Mouse (Mus musculus) lung, postnatal 0 days (tissue): ENCODE results near the gene Basp1. TPM values are rescaled to one million over a fixed set of nuclear protein-coding genes. Genes with fewer than 3 reads are reported as not detected.

Source experiments
- ATAC-seq: fragments of 200-750 bp; cut with Nextera tagmentation; 2 replicates; pipeline ENCODE4 v1.8.0; 2017; ENCODE audit warnings: moderate library complexity
- DNase-seq: peaks from one replicate; pipeline ENCODE4 v3.0.0-alpha.2; 2016; ENCODE audit warnings: low spot score
- H3K27ac ChIP-seq: fragments of 300-500 bp; sonication (generic); 2 replicates; pipeline ENCODE4 v1.5.1; 2014; ENCODE audit warnings: antibody characterized with exemption, mild to moderate bottlenecking, low read length, mixed read lengths
- H3K27me3 ChIP-seq: fragments of 300-500 bp; sonication (generic); replicated peaks from 2 replicates; pipeline ENCODE4 v1.6.1; 2014; ENCODE audit warnings: low read length, mixed read lengths; ENCODE audit not compliant: insufficient read depth
- H3K36me3 ChIP-seq: fragments of 300-500 bp; sonication (generic); 2 replicates; pipeline ENCODE4 v1.6.1; 2014; ENCODE audit warnings: low read length, mixed read lengths; ENCODE audit not compliant: insufficient read depth
- H3K4me1 ChIP-seq: fragments of 300-500 bp; sonication (generic); 2 replicates; pipeline ENCODE4 v1.6.1; 2014; ENCODE audit warnings: antibody characterized with exemption, low read depth, low read length, mixed read lengths; ENCODE audit not compliant: insufficient read depth
- H3K4me2 ChIP-seq: fragments of 300-500 bp; sonication (generic); replicated peaks from 2 replicates; pipeline ENCODE4 v1.6.1; 2014; ENCODE audit warnings: low read depth, mild to moderate bottlenecking, low read length, moderate library complexity, mixed read lengths
- H3K4me3 ChIP-seq: fragments of 300-500 bp; sonication (generic); 2 replicates; pipeline ENCODE4 v1.5.1; 2014; ENCODE audit warnings: low read depth, low read length
- H3K9ac ChIP-seq: fragments of 300-500 bp; sonication (generic); replicated peaks from 2 replicates; pipeline ENCODE4 v1.6.1; 2014; ENCODE audit warnings: low read depth, mild to moderate bottlenecking
- H3K9me3 ChIP-seq: fragments of 300-500 bp; sonication (generic); 2 replicates; pipeline ENCODE4 v1.6.1; 2016; ENCODE audit warnings: low read length, mixed read lengths
- CTCF ChIP-seq: IDR thresholded peaks from 2 replicates; pipeline ENCODE4 v1.5.1; 2016; ENCODE audit warnings: antibody characterized with exemption, mild to moderate bottlenecking
- EP300 ChIP-seq: IDR thresholded peaks from 2 replicates; pipeline ENCODE4 v1.6.1; 2016; ENCODE audit warnings: antibody characterized with exemption, mild to moderate bottlenecking, control low read depth
- WGBS: fragments of 180-500 bp; shearing (Covaris S2); extraction: QIAGEN DNeasy Blood & Tissue Kit; methylation state at CpG from one replicate; pipeline ENCODE4 v1.1.7; 2014; 5-methylcytosine and 5-hydroxymethylcytosine counted together
- polyA plus RNA-seq: library from polyadenylated mRNA; unstranded; fragments of >200 nt; fragmentation: Nextera tagmentation; extraction: Ambion mirVana; gene quantifications from 2 replicates; pipeline ENCODE4 v1.2.1, GENCODE M21; 2015

Basp1 gene
- polyA plus RNA-seq, 1 experiment from 2014 or later: 7.1 TPM

- Histone ChIP-seq H3K36me3 (no peaks in the 10 kb centered on the region), H3K27ac (no peak overlapping the region), H3K4me3 (no peak overlapping the region), H3K4me2 (no peak overlapping the region), H3K9ac (no peak overlapping the region), H3K4me1 (no peaks in the 10 kb centered on the region), H3K9me3 (no peaks in the 10 kb centered on the region), H3K27me3 (no peaks in the 10 kb centered on the region)
- no peak for TF ChIP-seq CTCF
- TF ChIP-seq EP300: no peak
- ATAC-seq: no peak
- DNase-seq: no peak
- 57% methylated on average over 6 of the region's 6 CpGs for WGBS
Observed at GRCm38 (mm10) chr15:25353498-25353897, 60.1 kb downstream of the Basp1 start.

- H3K4me1 ChIP-seq: no peaks in the 10 kb centered on the region
- no peak overlapping the region for H3K27ac ChIP-seq
- 53% methylated on average over 6 of the region's 6 CpGs for WGBS
- TF ChIP-seq CTCF (no peak), EP300 (no peak)
- H3K9ac ChIP-seq: no peak overlapping the region
- H3K4me3 ChIP-seq: no peak overlapping the region
- DNase-seq (no peak), ATAC-seq (no peak)
- H3K4me2 ChIP-seq: no peak overlapping the region
- H3K9me3 ChIP-seq: no peaks in the 10 kb centered on the region
- no peaks in the 10 kb centered on the region for H3K36me3 ChIP-seq
- no peaks in the 10 kb centered on the region for H3K27me3 ChIP-seq
Observed at GRCm38 (mm10) chr15:25343263-25343662, 70.3 kb downstream of the Basp1 start.

GRCm38 (mm10) chr15:25335277-25335676, 78.3 kb downstream of the Basp1 start:
- no peak overlapping the region for H3K4me3 ChIP-seq
- H3K27me3 ChIP-seq: no peaks in the 10 kb centered on the region
- H3K9ac ChIP-seq: no peak overlapping the region
- no peaks in the 10 kb centered on the region for H3K4me1 ChIP-seq
- ATAC-seq: no peak
- H3K27ac ChIP-seq: no peak overlapping the region
- no peak overlapping the region for H3K4me2 ChIP-seq
- no peaks in the 10 kb centered on the region for H3K36me3 ChIP-seq
- 84% methylated on average over 11 of the region's 11 CpGs for WGBS
- H3K9me3 ChIP-seq: no peaks in the 10 kb centered on the region
- TF ChIP-seq EP300: no peak
- TF ChIP-seq CTCF: no peak
- no peak for DNase-seq

GRCm38 (mm10) chr15:25331877-25332445, 81.6 kb downstream of the Basp1 start:
- Histone ChIP-seq H3K36me3 (no peaks in the 10 kb centered on the region), H3K4me3 (no peak overlapping the region), H3K27ac (no peak overlapping the region), H3K9ac (no peak overlapping the region), H3K4me2 (no peak overlapping the region), H3K9me3 (no peaks in the 10 kb centered on the region), H3K4me1 (no peaks in the 10 kb centered on the region), H3K27me3 (no peaks in the 10 kb centered on the region)
- no peak for ATAC-seq
- 73% methylated on average over 16 of the region's 16 CpGs for WGBS
- TF ChIP-seq CTCF (no peak), EP300 (no peak)
- no peak for DNase-seq

- no peak overlapping the region for H3K4me2 ChIP-seq
- WGBS: 74% methylated on average over 4 of the region's 4 CpGs
- no peak overlapping the region for H3K9ac ChIP-seq
- H3K27ac ChIP-seq: no peak overlapping the region
- no peak overlapping the region for H3K4me3 ChIP-seq
- no peaks in the 10 kb centered on the region for H3K9me3 ChIP-seq
- ATAC-seq (no peak), DNase-seq (no peak)
- no peaks in the 10 kb centered on the region for H3K27me3 ChIP-seq
- H3K4me1 ChIP-seq: no peaks in the 10 kb centered on the region
- no peaks in the 10 kb centered on the region for H3K36me3 ChIP-seq
- TF ChIP-seq EP300 (no peak), CTCF (no peak)
Observed at GRCm38 (mm10) chr15:25330946-25331345, 82.6 kb downstream of the Basp1 start.

GRCm38 (mm10) chr15:25322601-25323000, 91.0 kb downstream of the Basp1 start:
- Histone ChIP-seq H3K36me3 (no peaks in the 10 kb centered on the region), H3K4me2 (no peak overlapping the region), H3K9ac (no peak overlapping the region), H3K4me3 (no peak overlapping the region), H3K4me1 (no peaks in the 10 kb centered on the region), H3K27me3 (no peaks in the 10 kb centered on the region), H3K9me3 (no peaks in the 10 kb centered on the region), H3K27ac (no peak overlapping the region)
- DNase-seq (no peak), ATAC-seq (no peak)
- TF ChIP-seq CTCF: no peak
- no peak for TF ChIP-seq EP300
- 60% methylated on average over 2 of the region's 2 CpGs for WGBS

- Histone ChIP-seq H3K4me3 (no peak overlapping the region), H3K27me3 (no peaks in the 10 kb centered on the region), H3K36me3 (no peaks in the 10 kb centered on the region), H3K9ac (no peak overlapping the region), H3K4me2 (no peak overlapping the region), H3K27ac (no peak overlapping the region), H3K9me3 (no peaks in the 10 kb centered on the region), H3K4me1 (no peaks in the 10 kb centered on the region)
- no peak for ATAC-seq
- WGBS: 85% methylated on average over 3 of the region's 3 CpGs
- TF ChIP-seq EP300 (no peak), CTCF (no peak)
- peak; percentile 30 for DNase-seq
Observed at GRCm38 (mm10) chr15:25322111-25322510, 91.5 kb downstream of the Basp1 start.
